Mouse (Mus musculus): ENCODE measurements at regions not wholly inside any gene's neighbourhood (a gene's known extent, or its start where the extent isn't known, plus 50 kb on each side); places are given as distances from the start of the nearest gene placed in this dataset.

- 34% methylated on average over 10 of the region's 10 CpGs for WGBS
- DNase-seq (ENCODE audit: low spot score) (peak; percentile 32), ATAC-seq (ENCODE audit: low FRiP score, low read depth) (no peak)
- TF ChIP-seq POLR2A (IDR thresholded peaks at IDR 0.05; ENCODE audit: borderline replicate concordance, extremely low read depth, insufficient read depth, insufficient read length): no peak
- Histone ChIP-seq H3K4me2 (replicated peaks; ENCODE audit: low read depth, low read length, severe bottlenecking) (peak overlapping the region; percentile 24; the same call in 1 of the 2 replicates), H3K9ac (ENCODE audit: low read depth, low read length, severe bottlenecking) (no peak overlapping the region), H3K36me3 (ENCODE audit: control insufficient read depth, insufficient read depth, low read length) (no peaks in the 10 kb centered on the region), H3K4me1 (ENCODE audit: control insufficient read depth, insufficient read depth, low read length) (peaks cover 8% of the 10 kb centered on the region; the same call in 1 of the 2 replicates), H3K27me3 (ENCODE audit: control insufficient read depth, insufficient read depth, low read length) (no peaks in the 10 kb centered on the region), H3K4me3 (replicated peaks; ENCODE audit: low read length) (no peak overlapping the region), H3K9me3 (ENCODE audit: control insufficient read depth, low read length) (no peaks in the 10 kb centered on the region), H3K27ac (replicated peaks; ENCODE audit: low read depth, low read length) (peak overlapping the region; percentile 27; the same call in 1 of the 2 replicates)
Measured at GRCm38 (mm10) chr10:117940441-117941265, 94.8 kb upstream of the Rap1b start.

- ATAC-seq (ENCODE audit: low FRiP score, low read depth) (no peak), DNase-seq (ENCODE audit: low spot score) (no peak)
- H3K27ac ChIP-seq (replicated peaks; ENCODE audit: low read depth, low read length): peak overlapping the region; percentile 27; the same call in 1 of the 2 replicates
- peaks cover 8% of the 10 kb centered on the region; the same call in 1 of the 2 replicates for H3K4me1 ChIP-seq (ENCODE audit: control insufficient read depth, insufficient read depth, low read length)
- H3K4me2 ChIP-seq (replicated peaks; ENCODE audit: low read depth, low read length, severe bottlenecking): peak overlapping the region; percentile 24; the same call in 1 of the 2 replicates
- H3K9me3 ChIP-seq (ENCODE audit: control insufficient read depth, low read length): no peaks in the 10 kb centered on the region
- H3K36me3 ChIP-seq (ENCODE audit: control insufficient read depth, insufficient read depth, low read length): no peaks in the 10 kb centered on the region
- no peak for TF ChIP-seq POLR2A (IDR thresholded peaks at IDR 0.05; ENCODE audit: borderline replicate concordance, extremely low read depth, insufficient read depth, insufficient read length)
- no peak overlapping the region for H3K4me3 ChIP-seq (replicated peaks; ENCODE audit: low read length)
- 33% methylated on average over 3 of the region's 3 CpGs for WGBS
- H3K27me3 ChIP-seq (ENCODE audit: control insufficient read depth, insufficient read depth, low read length): no peaks in the 10 kb centered on the region
- no peak overlapping the region for H3K9ac ChIP-seq (ENCODE audit: low read depth, low read length, severe bottlenecking)
Measured at GRCm38 (mm10) chr10:117941266-117941651, 95.4 kb upstream of the Rap1b start.

- Histone ChIP-seq H3K27me3 (ENCODE audit: control insufficient read depth, insufficient read depth, low read length) (no peaks in the 10 kb centered on the region), H3K9ac (ENCODE audit: low read depth, low read length, severe bottlenecking) (no peak overlapping the region), H3K9me3 (ENCODE audit: control insufficient read depth, low read length) (no peaks in the 10 kb centered on the region), H3K36me3 (ENCODE audit: control insufficient read depth, insufficient read depth, low read length) (no peaks in the 10 kb centered on the region), H3K4me3 (replicated peaks; ENCODE audit: low read length) (no peak overlapping the region), H3K4me2 (replicated peaks; ENCODE audit: low read depth, low read length, severe bottlenecking) (no peak overlapping the region), H3K4me1 (ENCODE audit: control insufficient read depth, insufficient read depth, low read length) (peaks cover 12% of the 10 kb centered on the region; the same call in 1 of the 2 replicates), H3K27ac (replicated peaks; ENCODE audit: low read depth, low read length) (no peak overlapping the region)
- 87% methylated on average over 6 of the region's 6 CpGs for WGBS
- ATAC-seq (ENCODE audit: low FRiP score, low read depth) (no peak), DNase-seq (ENCODE audit: low spot score) (no peak)
- TF ChIP-seq POLR2A (IDR thresholded peaks at IDR 0.05; ENCODE audit: borderline replicate concordance, extremely low read depth, insufficient read depth, insufficient read length): no peak
Measured at GRCm38 (mm10) chr10:117943702-117944307, 98.0 kb upstream of the Rap1b start.

GRCm38 (mm10) chr10:117947191-117947590 lies 101.4 kb upstream of the Rap1b start:
- no peaks in the 10 kb centered on the region for H3K36me3 ChIP-seq (ENCODE audit: control insufficient read depth, insufficient read depth, low read length)
- no peaks in the 10 kb centered on the region for H3K27me3 ChIP-seq (ENCODE audit: control insufficient read depth, insufficient read depth, low read length)
- H3K27ac ChIP-seq (replicated peaks; ENCODE audit: low read depth, low read length): no peak overlapping the region
- DNase-seq (ENCODE audit: low spot score) (no peak), ATAC-seq (ENCODE audit: low FRiP score, low read depth) (no peak)
- no peak for TF ChIP-seq POLR2A (IDR thresholded peaks at IDR 0.05; ENCODE audit: borderline replicate concordance, extremely low read depth, insufficient read depth, insufficient read length)
- H3K4me3 ChIP-seq (replicated peaks; ENCODE audit: low read length): peak overlapping the region; percentile 14
- H3K9ac ChIP-seq (ENCODE audit: low read depth, low read length, severe bottlenecking): 0 out of 2 replicates have a peak overlapping the region, but pooled peaks have one; percentile 6
- 15% methylated on average over 13 of the region's 13 CpGs for WGBS
- 0 out of 2 replicates have a peak, but pooled peaks cover 9% of the 10 kb centered on the region for H3K4me1 ChIP-seq (ENCODE audit: control insufficient read depth, insufficient read depth, low read length)
- peak overlapping the region; percentile 47 for H3K4me2 ChIP-seq (replicated peaks; ENCODE audit: low read depth, low read length, severe bottlenecking)
- H3K9me3 ChIP-seq (ENCODE audit: control insufficient read depth, low read length): no peaks in the 10 kb centered on the region

- Histone ChIP-seq H3K36me3 (ENCODE audit: control insufficient read depth, insufficient read depth, low read length) (no peaks in the 10 kb centered on the region), H3K9me3 (ENCODE audit: control insufficient read depth, low read length) (no peaks in the 10 kb centered on the region), H3K27ac (replicated peaks; ENCODE audit: low read depth, low read length) (no peak overlapping the region), H3K4me2 (replicated peaks; ENCODE audit: low read depth, low read length, severe bottlenecking) (peak overlapping the region; percentile 47), H3K9ac (ENCODE audit: low read depth, low read length, severe bottlenecking) (no peak overlapping the region), H3K27me3 (ENCODE audit: control insufficient read depth, insufficient read depth, low read length) (no peaks in the 10 kb centered on the region), H3K4me1 (ENCODE audit: control insufficient read depth, insufficient read depth, low read length) (0 out of 2 replicates have a peak, but pooled peaks cover 9% of the 10 kb centered on the region), H3K4me3 (replicated peaks; ENCODE audit: low read length) (0 out of 2 replicates have a peak overlapping the region, but pooled peaks have one; percentile 14)
- no peak for ATAC-seq (ENCODE audit: low FRiP score, low read depth)
- DNase-seq (ENCODE audit: low spot score): no peak
- TF ChIP-seq POLR2A (IDR thresholded peaks at IDR 0.05; ENCODE audit: borderline replicate concordance, extremely low read depth, insufficient read depth, insufficient read length): no peak
- 58% methylated on average over 7 of the region's 7 CpGs for WGBS
Measured at GRCm38 (mm10) chr10:117947911-117948310, 102.1 kb upstream of the Rap1b start.

Data from limb, embryonic 14.5 days (tissue).